Mouse (Mus musculus): ENCODE data around the gene Spata31d1a. TPM values are rescaled to one million over a fixed set of nuclear protein-coding genes. Genes with fewer than 3 reads are reported as not detected.
"Not testable (repeated sequence)": the region's sequence is repeated elsewhere in the genome, so short reads cannot be mapped to it uniquely, and the experiment has no call there.

Spata31d1a gene
- total RNA-seq, 1 experiment = 2.2 TPM

- H3K9ac ChIP-seq (ENCODE audit: insufficient read depth, low read depth, low read length, poor library complexity, severe bottlenecking) = no peak overlapping the region
- no peak for DNase-seq (ENCODE audit: low read depth, low spot score)
- no peak overlapping the region for H3K27ac ChIP-seq (ENCODE audit: insufficient read depth, low read depth, low read length, poor library complexity, severe bottlenecking)
- H3K9me3 ChIP-seq (ENCODE audit: control insufficient read depth, insufficient read depth, low read depth, low read length) = no peaks in the 10 kb centered on the region
- no peak overlapping the region for H3K4me3 ChIP-seq (ENCODE audit: insufficient read depth in 1 of 2, low read depth in 1 of 2, low read length in 2 of 2, poor library complexity in 1 of 2, severe bottlenecking in 1 of 2)
- no peaks in the 10 kb centered on the region for H3K36me3 ChIP-seq (ENCODE audit: control insufficient read depth, insufficient read depth, low read length, poor library complexity, severe bottlenecking)
- in situ Hi-C loops (cut with MboI; ENCODE audit: low sequenced_read_pairs in 2 of 2, unreplicated experiment in 2 of 2) = no loop called here
- TF ChIP-seq CHD2 (IDR thresholded peaks at IDR 0.05; ENCODE audit: low read depth, low read length) (no peak), ZC3H11A (IDR thresholded peaks at IDR 0.05; ENCODE audit: borderline replicate concordance, low read depth, low read length) (no peak), ZNF384 (IDR thresholded peaks at IDR 0.05; ENCODE audit: low read depth, low read length) (no peak), HCFC1 (IDR thresholded peaks at IDR 0.05; ENCODE audit: borderline replicate concordance, insufficient read depth, low read length) (no peak), MAFK (IDR thresholded peaks at IDR 0.05; ENCODE audit: insufficient read depth, low read depth, low read length) (no peak)
- peaks cover 3 to 19% of the 10 kb centered on the region in 2 experiments; a peak in 3 of 4 replicates for H3K4me1 ChIP-seq (ENCODE audit: control insufficient read depth in 2 of 2, insufficient read depth in 2 of 2, low read length in 2 of 2, poor library complexity in 1 of 2)
These were observed 3.6 kb upstream of the Spata31d1a start for GRCm38 (mm10) chr13:59713710-59714109.

- H3K27ac ChIP-seq (ENCODE audit: insufficient read depth, low read depth, low read length, poor library complexity, severe bottlenecking); H3K9ac ChIP-seq (ENCODE audit: insufficient read depth, low read depth, low read length, poor library complexity, severe bottlenecking); H3K36me3 ChIP-seq (ENCODE audit: control insufficient read depth, insufficient read depth, low read length, poor library complexity, severe bottlenecking); H3K4me3 ChIP-seq (ENCODE audit: insufficient read depth in 1 of 2, low read depth in 1 of 2, low read length in 2 of 2, poor library complexity in 1 of 2, severe bottlenecking in 1 of 2); DNase-seq (ENCODE audit: low read depth, low spot score); in situ Hi-C loops (cut with MboI; ENCODE audit: low sequenced_read_pairs in 2 of 2, unreplicated experiment in 2 of 2); H3K9me3 ChIP-seq (ENCODE audit: control insufficient read depth, insufficient read depth, low read depth, low read length): not testable (repeated sequence)
- H3K4me1 ChIP-seq (ENCODE audit: control insufficient read depth in 2 of 2, insufficient read depth in 2 of 2, low read length in 2 of 2, poor library complexity in 1 of 2) = peaks cover 3 to 19% of the 10 kb centered on the region in 2 experiments; a peak in 3 of 4 replicates
These were observed 1.9 kb upstream of the Spata31d1a start, which contains the start of gene Spata31d1b for GRCm38 (mm10) chr13:59711984-59712383. Spata31d1b (plus strand) TSS chr13:59712284.

GRCm38 (mm10) chr13:59704562-59704961 is 5.6 kb downstream of the Spata31d1a start:
- Histone ChIP-seq H3K9ac (ENCODE audit: insufficient read depth, low read depth, low read length, poor library complexity, severe bottlenecking) (no peak overlapping the region; the same call in 1 of the 2 replicates), H3K36me3 (ENCODE audit: control insufficient read depth, insufficient read depth, low read length, poor library complexity, severe bottlenecking) (no peaks in the 10 kb centered on the region), H3K4me3 (ENCODE audit: insufficient read depth in 1 of 2, low read depth in 1 of 2, low read length in 2 of 2, poor library complexity in 1 of 2, severe bottlenecking in 1 of 2) (no peak overlapping the region), H3K4me1 (ENCODE audit: control insufficient read depth in 2 of 2, insufficient read depth in 2 of 2, low read length in 2 of 2, poor library complexity in 1 of 2) (peaks cover 3 to 14% of the 10 kb centered on the region in 2 experiments; a peak in 3 of 4 replicates), H3K27ac (ENCODE audit: insufficient read depth, low read depth, low read length, poor library complexity, severe bottlenecking) (no peak overlapping the region), H3K9me3 (ENCODE audit: control insufficient read depth, insufficient read depth, low read depth, low read length) (no peaks in the 10 kb centered on the region)
- TF ChIP-seq CHD2 (IDR thresholded peaks at IDR 0.05; ENCODE audit: low read depth, low read length) (no peak), ZNF384 (IDR thresholded peaks at IDR 0.05; ENCODE audit: low read depth, low read length) (no peak)
- DNase-seq (ENCODE audit: low read depth, low spot score) = no peak
- in situ Hi-C loops (cut with MboI; ENCODE audit: low sequenced_read_pairs in 2 of 2, unreplicated experiment in 2 of 2) = no loop called here

- Histone ChIP-seq H3K27ac (ENCODE audit: insufficient read depth, low read depth, low read length, poor library complexity, severe bottlenecking) (no peak overlapping the region), H3K4me1 (ENCODE audit: control insufficient read depth in 2 of 2, insufficient read depth in 2 of 2, low read length in 2 of 2, poor library complexity in 1 of 2) (peaks cover 3 to 14% of the 10 kb centered on the region in 2 experiments; a peak in 3 of 4 replicates), H3K4me3 (ENCODE audit: insufficient read depth in 1 of 2, low read depth in 1 of 2, low read length in 2 of 2, poor library complexity in 1 of 2, severe bottlenecking in 1 of 2) (no peak overlapping the region), H3K36me3 (ENCODE audit: control insufficient read depth, insufficient read depth, low read length, poor library complexity, severe bottlenecking) (no peaks in the 10 kb centered on the region), H3K9me3 (ENCODE audit: control insufficient read depth, insufficient read depth, low read depth, low read length) (no peaks in the 10 kb centered on the region), H3K9ac (ENCODE audit: insufficient read depth, low read depth, low read length, poor library complexity, severe bottlenecking) (no peak overlapping the region)
- in situ Hi-C loops (cut with MboI; ENCODE audit: low sequenced_read_pairs in 2 of 2, unreplicated experiment in 2 of 2) = no loop called here
- DNase-seq (ENCODE audit: low read depth, low spot score) = no peak
- TF ChIP-seq MAFK (IDR thresholded peaks at IDR 0.05; ENCODE audit: insufficient read depth, low read depth, low read length) (no peak), HCFC1 (IDR thresholded peaks at IDR 0.05; ENCODE audit: borderline replicate concordance, insufficient read depth, low read length) (no peak), ZNF384 (IDR thresholded peaks at IDR 0.05; ENCODE audit: low read depth, low read length) (no peak), CHD2 (IDR thresholded peaks at IDR 0.05; ENCODE audit: low read depth, low read length) (no peak), ZC3H11A (IDR thresholded peaks at IDR 0.05; ENCODE audit: borderline replicate concordance, low read depth, low read length) (no peak)
These were observed 6.6 kb downstream of the Spata31d1a start for GRCm38 (mm10) chr13:59703514-59703913.

GRCm38 (mm10) chr13:59700137-59700536 is 10.0 kb downstream of the Spata31d1a start:
- in situ Hi-C loops (cut with MboI; ENCODE audit: low sequenced_read_pairs in 2 of 2, unreplicated experiment in 2 of 2); DNase-seq (ENCODE audit: low read depth, low spot score); H3K9ac ChIP-seq (ENCODE audit: insufficient read depth, low read depth, low read length, poor library complexity, severe bottlenecking); H3K4me3 ChIP-seq (ENCODE audit: insufficient read depth in 1 of 2, low read depth in 1 of 2, low read length in 2 of 2, poor library complexity in 1 of 2, severe bottlenecking in 1 of 2); H3K27ac ChIP-seq (ENCODE audit: insufficient read depth, low read depth, low read length, poor library complexity, severe bottlenecking); H3K4me1 ChIP-seq (ENCODE audit: control insufficient read depth in 2 of 2, insufficient read depth in 2 of 2, low read length in 2 of 2, poor library complexity in 1 of 2); H3K9me3 ChIP-seq (ENCODE audit: control insufficient read depth, insufficient read depth, low read depth, low read length); H3K36me3 ChIP-seq (ENCODE audit: control insufficient read depth, insufficient read depth, low read length, poor library complexity, severe bottlenecking): not testable (repeated sequence)

Data from ES-E14 (cell line).